Mouse (Mus musculus) MEL (cell line): ENCODE measurements at regions not wholly inside any gene's neighbourhood (a gene's known extent, or its start where the extent isn't known, plus 50 kb on each side); places are given as distances from the start of the nearest gene placed in this dataset.

Experiments used
- BHLHE40 ChIP-seq: IDR thresholded peaks from 2 replicates; pipeline ENCODE4 v1.6.1; 2012; ENCODE audit warnings: low read depth, mild to moderate bottlenecking, inconsistent platforms, low read length, improper control_type of control experiment, borderline replicate concordance
- CTCF ChIP-seq, 3 experiments: IDR thresholded peaks in 2 of 3; conservative IDR thresholded peaks in 1 of 3; 2 replicates each; pipeline ENCODE4 v1.5.1; 2011 to 2012; ENCODE audit warnings: low read length in 3 of 3, low read depth in 2 of 3, mild to moderate bottlenecking in 2 of 3, improper control_type of control experiment in 1 of 3, inconsistent platforms in 1 of 3, mixed read lengths in 1 of 3, moderate library complexity in 1 of 3; ENCODE audit not compliant: control insufficient read depth in 1 of 3, insufficient read depth in 1 of 3, poor library complexity in 1 of 3, severe bottlenecking in 1 of 3
- GABPA ChIP-seq: IDR thresholded peaks from 2 replicates; pipeline ENCODE4 v1.6.1; 2012; ENCODE audit warnings: low read depth, mild to moderate bottlenecking, inconsistent platforms, low read length, improper control_type of control experiment, moderate library complexity
- JUND ChIP-seq: IDR thresholded peaks from 2 replicates; pipeline ENCODE4 v1.6.1; 2011; ENCODE audit warnings: low read depth, mild to moderate bottlenecking, improper control_type of control experiment, low read length
- KAT2A ChIP-seq: conservative IDR thresholded peaks from 2 replicates; pipeline ENCODE4 v1.6.1; 2012; ENCODE audit warnings: low read depth, low read length, improper control_type of control experiment, inconsistent platforms
- MAFK ChIP-seq: IDR thresholded peaks from 2 replicates; pipeline ENCODE4 v1.6.1; 2011; ENCODE audit warnings: low read depth, mild to moderate bottlenecking, low read length, improper control_type of control experiment, borderline replicate concordance
- POLR2A ChIP-seq, 2 experiments: IDR thresholded peaks; 2 replicates each; pipeline ENCODE4 v1.6.1; 2011 to 2012; ENCODE audit warnings: low read length in 2 of 2, mild to moderate bottlenecking in 2 of 2, control low read depth in 1 of 2, improper control_type of control experiment in 1 of 2, low read depth in 1 of 2, moderate library complexity in 1 of 2; ENCODE audit not compliant: control insufficient read depth in 1 of 2, insufficient read depth in 1 of 2, poor library complexity in 1 of 2
- TAL1 ChIP-seq: IDR thresholded peaks from 2 replicates; pipeline ENCODE4 v1.6.1; 2012; ENCODE audit warnings: mild to moderate bottlenecking, inconsistent platforms, low read length, moderate library complexity, mixed read lengths
- TBP ChIP-seq: IDR thresholded peaks from 2 replicates; pipeline ENCODE4 v1.8.0; 2011; ENCODE audit warnings: low read depth, low read length, improper control_type of control experiment
- TCF12 ChIP-seq: IDR thresholded peaks from 2 replicates; pipeline ENCODE4 v1.6.1; 2014; ENCODE audit warnings: low read depth, mild to moderate bottlenecking, inconsistent platforms, low read length, improper control_type of control experiment, moderate library complexity

DNA sequence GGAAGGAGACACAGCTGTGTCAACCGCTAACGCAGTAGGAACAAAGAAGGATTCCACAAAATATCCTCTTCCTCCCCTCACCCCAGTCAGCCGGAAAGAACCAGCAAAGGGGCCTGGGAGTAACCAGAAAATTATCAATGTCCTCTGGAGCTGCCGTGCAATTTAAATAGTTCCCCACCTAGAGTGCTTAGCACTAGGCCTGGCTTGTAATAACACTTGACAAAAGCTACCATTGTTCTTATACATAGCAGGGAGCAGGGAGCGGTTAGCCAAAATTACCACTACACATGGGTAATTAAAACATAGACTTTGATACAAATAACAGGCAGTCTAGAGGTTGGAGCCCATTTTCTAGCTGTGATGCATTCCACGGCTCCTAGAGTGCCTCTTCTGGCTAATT lies 62.7 kb upstream of the Nfe2l3 start:
- TF ChIP-seq TCF12 = no peak
- no peak for TF ChIP-seq TAL1
- no peak for TF ChIP-seq MAFK
- no peak for TF ChIP-seq CTCF (IDR thresholded peaks at IDR 0.05 in 2 of 3, conservative IDR thresholded peaks at IDR 0.05 in 1 of 3; ENCODE audit: control insufficient read depth in 1 of 3, insufficient read depth in 1 of 3, low read depth in 2 of 3, low read length in 3 of 3, poor library complexity in 1 of 3, severe bottlenecking in 1 of 3)
- no peak for TF ChIP-seq POLR2A (IDR thresholded peaks at IDR 0.05; ENCODE audit: control insufficient read depth in 1 of 2, insufficient read depth in 1 of 2, low read depth in 1 of 2, low read length in 2 of 2, poor library complexity in 1 of 2)
- TF ChIP-seq TBP = no peak
- TF ChIP-seq GABPA = no peak
- TF ChIP-seq KAT2A = no peak
- TF ChIP-seq BHLHE40 = no peak
- TF ChIP-seq JUND = no peak
